Mouse (Mus musculus) liver, postnatal 0 days (tissue): ENCODE results near the gene Hist3h2ba. TPM values are rescaled to one million over a fixed set of nuclear protein-coding genes. Genes with fewer than 3 reads are reported as not detected.

Source experiments
- ATAC-seq: fragments of 200-750 bp; cut with Nextera tagmentation; 2 replicates; pipeline ENCODE4 v1.8.0; 2017; ENCODE audit warnings: mild to moderate bottlenecking, moderate library complexity
- DNase-seq: peaks from one replicate; pipeline ENCODE4 v3.0.0-alpha.2; 2016
- H3K27ac ChIP-seq: fragments of 300-500 bp; sonication (generic); 2 replicates; pipeline ENCODE4 v1.5.1; 2014; ENCODE audit warnings: antibody characterized with exemption, moderate library complexity, mild to moderate bottlenecking, low read depth
- H3K27me3 ChIP-seq: fragments of 300-500 bp; sonication (generic); 2 replicates; pipeline ENCODE4 v1.6.1; 2014; ENCODE audit warnings: low read length, control low read depth, mixed read lengths; ENCODE audit not compliant: insufficient read depth
- H3K36me3 ChIP-seq: fragments of 300-500 bp; sonication (generic); replicated peaks from 2 replicates; pipeline ENCODE4 v1.6.1; 2014; ENCODE audit warnings: mild to moderate bottlenecking, control low read depth, low read length, moderate library complexity, mixed read lengths; ENCODE audit not compliant: insufficient read depth
- H3K4me1 ChIP-seq: fragments of 300-500 bp; sonication (generic); 2 replicates; pipeline ENCODE4 v1.6.1; 2014; ENCODE audit warnings: antibody characterized with exemption, mild to moderate bottlenecking, control low read depth; ENCODE audit not compliant: insufficient read depth
- H3K4me2 ChIP-seq: fragments of 300-500 bp; sonication (generic); 2 replicates; pipeline ENCODE4 v1.6.1; 2014; ENCODE audit warnings: low read depth, mild to moderate bottlenecking, low read length, moderate library complexity, mixed read lengths
- H3K4me3 ChIP-seq: fragments of 300-500 bp; sonication (generic); 2 replicates; pipeline ENCODE4 v1.5.1; 2014; ENCODE audit warnings: low read depth, low read length
- H3K9ac ChIP-seq: fragments of 300-500 bp; sonication (generic); replicated peaks from 2 replicates; pipeline ENCODE4 v1.6.1; 2014; ENCODE audit warnings: mild to moderate bottlenecking, moderate library complexity
- H3K9me3 ChIP-seq: fragments of 300-500 bp; sonication (generic); 2 replicates; pipeline ENCODE4 v1.6.1; 2016; ENCODE audit warnings: mild to moderate bottlenecking, control low read depth, low read length, mixed read lengths
- CTCF ChIP-seq: sonication (generic); IDR thresholded peaks from 2 replicates; pipeline ENCODE4 v1.5.1; 2016; ENCODE audit warnings: antibody characterized with exemption, low read depth
- EP300 ChIP-seq: IDR thresholded peaks from 2 replicates; pipeline ENCODE4 v1.6.1; 2016; ENCODE audit warnings: antibody characterized with exemption, low read depth, mild to moderate bottlenecking
- WGBS: fragments of 180-500 bp; shearing (Covaris S2); extraction: QIAGEN DNeasy Blood & Tissue Kit; methylation state at CpG from one replicate; pipeline ENCODE4 v1.1.7; 2014; ENCODE audit not compliant: insufficient replicate concordance; 5-methylcytosine and 5-hydroxymethylcytosine counted together
- polyA plus RNA-seq: library from polyadenylated mRNA; unstranded; fragments of >200 nt; fragmentation: Nextera tagmentation; extraction: Ambion mirVana; gene quantifications from 2 replicates; pipeline ENCODE4 v1.2.1, GENCODE M21; 2015

The Hist3h2ba gene
- polyA plus RNA-seq, 1 experiment from 2014 or later: 4.9 TPM

GRCm38 (mm10) chr11:58959186-58959825 lies 10.6 kb downstream of the Hist3h2ba start:
- TF ChIP-seq EP300 (peak; percentile 24; the same call in 1 of the 2 replicates), CTCF (no peak)
- Histone ChIP-seq H3K4me2 (peak overlapping the region; percentile 84), H3K27me3 (peaks cover 4% of the 10 kb centered on the region; the same call in 1 of the 2 replicates), H3K9me3 (no peaks in the 10 kb centered on the region), H3K27ac (peak overlapping the region; percentile 70), H3K4me3 (peak overlapping the region; percentile 89), H3K36me3 (peaks cover 19% of the 10 kb centered on the region), H3K9ac (peak overlapping the region; percentile 58), H3K4me1 (peaks cover 33% of the 10 kb centered on the region)
- DNase-seq (no peak), ATAC-seq (no peak)
- 15% methylated on average over 15 of the region's 15 CpGs for WGBS

- DNase-seq: peak; percentile 87
- Histone ChIP-seq H3K36me3 (peaks cover 19% of the 10 kb centered on the region), H3K27ac (peak overlapping the region; percentile 70), H3K4me2 (peak overlapping the region; percentile 84), H3K4me1 (peaks cover 35% of the 10 kb centered on the region), H3K27me3 (peaks cover 4% of the 10 kb centered on the region; the same call in 1 of the 2 replicates), H3K9ac (peak overlapping the region; percentile 58), H3K4me3 (peak overlapping the region; percentile 89), H3K9me3 (no peaks in the 10 kb centered on the region)
- TF ChIP-seq EP300 (no peak), CTCF (peak; percentile 54)
- 6% methylated on average over 40 of the region's 40 CpGs for WGBS
- peak; percentile 88 for ATAC-seq
Observed at GRCm38 (mm10) chr11:58959921-58960465, 11.3 kb downstream of the Hist3h2ba start.

DNA sequence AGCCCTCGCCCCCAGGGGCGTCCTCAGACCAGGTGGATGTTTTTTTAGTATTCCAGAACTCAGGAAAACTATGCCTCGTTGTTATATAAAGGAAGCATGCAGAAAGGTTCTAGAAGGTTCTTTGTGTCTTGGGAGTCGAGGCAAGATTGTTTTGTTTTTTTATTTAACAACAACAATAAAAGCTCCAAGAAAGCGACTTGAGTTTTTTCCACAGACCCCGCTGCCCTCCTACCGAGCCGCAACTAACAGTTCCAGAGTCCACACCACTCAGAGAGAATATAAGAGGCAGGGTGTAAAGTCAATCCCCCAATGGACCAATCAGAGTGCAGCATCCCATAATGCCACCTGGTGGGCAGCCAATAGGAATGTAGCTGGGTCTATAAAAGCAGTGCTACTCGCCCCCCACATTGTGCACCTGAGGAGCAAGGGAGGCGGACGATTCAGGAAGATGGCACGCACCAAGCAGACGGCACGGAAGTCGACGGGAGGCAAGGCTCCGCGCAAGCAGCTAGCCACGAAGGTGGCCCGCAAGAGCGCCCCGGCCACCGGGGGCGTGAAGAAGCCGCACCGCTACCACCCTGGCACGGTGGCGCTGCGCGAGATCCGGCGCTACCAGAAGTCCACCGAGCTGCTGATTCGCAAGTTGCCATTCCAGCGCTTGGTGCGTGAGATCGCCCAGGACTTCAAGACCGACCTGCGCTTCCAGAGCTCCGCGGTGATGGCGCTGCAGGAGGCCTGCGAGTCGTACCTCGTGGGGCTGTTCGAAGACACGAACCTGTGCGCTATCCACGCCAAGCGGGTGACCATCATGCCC lies 12.9 kb downstream of the Hist3h2ba start:
- Histone ChIP-seq H3K27me3 (peaks cover 4% of the 10 kb centered on the region; the same call in 1 of the 2 replicates), H3K4me2 (no peak overlapping the region)

DNA sequence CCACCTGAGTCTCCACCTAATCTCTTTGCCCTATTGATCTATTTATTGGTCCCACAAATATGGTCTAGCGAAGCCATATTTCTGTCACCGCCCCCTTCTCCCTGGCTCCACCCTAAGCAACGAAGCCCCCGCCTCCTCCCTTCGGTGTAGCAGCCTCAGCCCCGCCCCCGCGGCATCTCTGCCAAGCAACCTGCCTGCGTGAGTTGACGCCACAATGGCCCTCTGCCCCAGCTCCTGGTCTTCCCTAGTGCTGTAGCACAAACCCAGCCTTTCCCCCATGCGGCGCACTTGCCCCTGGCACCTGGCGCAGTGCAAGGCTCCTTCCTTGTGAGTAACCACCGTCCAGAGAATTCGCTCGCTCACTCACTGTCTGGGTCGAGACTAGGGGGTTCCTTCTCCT lies 14.8 kb downstream of the Hist3h2ba start:
- ATAC-seq (no peak), DNase-seq (peak; percentile 75)
- TF ChIP-seq EP300 (no peak), CTCF (no peak)
- peaks cover 4% of the 10 kb centered on the region; the same call in 1 of the 2 replicates for H3K27me3 ChIP-seq
- H3K9me3 ChIP-seq: no peaks in the 10 kb centered on the region
- H3K4me3 ChIP-seq: no peak overlapping the region
- H3K4me2 ChIP-seq: no peak overlapping the region
- 39% methylated on average over 17 of the region's 17 CpGs for WGBS
- H3K36me3 ChIP-seq: no peaks in the 10 kb centered on the region
- H3K9ac ChIP-seq: no peak overlapping the region
- H3K27ac ChIP-seq: no peak overlapping the region
- peaks cover 20% of the 10 kb centered on the region for H3K4me1 ChIP-seq

More for the DNA sequence above, 12.9 kb downstream of the Hist3h2ba start:
- 63% methylated on average over 47 of the region's 50 CpGs for WGBS
- H3K36me3 ChIP-seq: peaks cover 13% of the 10 kb centered on the region
- DNase-seq: no peak
- no peak for ATAC-seq
- H3K4me3 ChIP-seq: no peak overlapping the region
- H3K9me3 ChIP-seq: no peaks in the 10 kb centered on the region
- H3K9ac ChIP-seq: no peak overlapping the region
- peaks cover 34% of the 10 kb centered on the region for H3K4me1 ChIP-seq
- H3K27ac ChIP-seq: no peak overlapping the region
- TF ChIP-seq EP300 (no peak), CTCF (no peak)

- Histone ChIP-seq H3K9ac (no peak overlapping the region), H3K9me3 (no peaks in the 10 kb centered on the region), H3K4me2 (no peak overlapping the region), H3K4me1 (peaks cover 19% of the 10 kb centered on the region), H3K36me3 (no peaks in the 10 kb centered on the region), H3K27ac (no peak overlapping the region), H3K27me3 (peaks cover 4% of the 10 kb centered on the region; the same call in 1 of the 2 replicates), H3K4me3 (no peak overlapping the region)
- 78% methylated on average over 7 of the region's 7 CpGs for WGBS
- DNase-seq: no peak
- TF ChIP-seq EP300: no peak
- TF ChIP-seq CTCF: no peak
- ATAC-seq: no peak
Observed at GRCm38 (mm10) chr11:58964216-58964615, 15.5 kb downstream of the Hist3h2ba start.
